Mouse (Mus musculus): ENCODE measurements around the gene Amigo2. TPM values are rescaled to one million over a fixed set of nuclear protein-coding genes. Genes with fewer than 3 reads are reported as not detected.

Amigo2 gene
- total and polyA plus RNA-seq, 3 experiments = not detected

DNA sequence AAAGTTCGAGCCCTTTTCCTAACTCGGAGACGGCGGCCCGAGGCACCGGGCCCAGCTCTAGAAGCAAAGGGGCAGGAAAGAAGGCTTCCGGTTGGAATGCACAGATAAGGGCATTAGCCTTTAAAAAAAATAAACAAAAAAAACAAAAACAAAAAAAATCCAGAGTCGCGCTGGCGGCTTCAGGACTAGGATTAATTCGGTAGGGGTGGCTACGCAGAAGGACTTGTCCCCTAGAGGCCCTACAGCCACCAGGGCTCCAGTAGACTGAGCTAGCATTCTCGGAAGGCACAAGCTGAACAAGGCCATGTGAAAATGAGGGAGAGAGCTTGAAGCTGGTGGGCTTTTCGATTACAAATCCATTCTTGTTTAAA is 689 bp upstream of the Amigo2 start:
- no peaks in the 10 kb centered on the region for H3K36me3 ChIP-seq (ENCODE audit: control insufficient read depth in 1 of 2, insufficient read depth in 2 of 2, low read length in 2 of 2)
- H3K27me3 ChIP-seq (ENCODE audit: control insufficient read depth in 1 of 2, insufficient read depth in 2 of 2, low read length in 2 of 2) = peaks cover 0 to 5% of the 10 kb centered on the region in 2 experiments; a peak in 1 of 4 replicates
- no peaks in the 10 kb centered on the region for H3K9me3 ChIP-seq (replicated peaks; ENCODE audit: insufficient read depth, low read length)
- no peak overlapping the region for H3K9ac ChIP-seq (ENCODE audit: control insufficient read depth, low read depth, low read length, poor library complexity, severe bottlenecking)
- H3K4me3 ChIP-seq (ENCODE audit: control insufficient read depth in 1 of 2, insufficient read depth in 1 of 2, low read depth in 2 of 2, low read length in 2 of 2) = no peak overlapping the region
- no peak overlapping the region for H3K27ac ChIP-seq (ENCODE audit: control insufficient read depth, low read depth, low read length)
- TF ChIP-seq RCOR1 (IDR thresholded peaks at IDR 0.05; ENCODE audit: low read depth, low read length) = no peak
- TF ChIP-seq MAFK (IDR thresholded peaks at IDR 0.05; ENCODE audit: borderline replicate concordance, low read depth, low read length) = no peak
- no peak for TF ChIP-seq HCFC1 (IDR thresholded peaks at IDR 0.05; ENCODE audit: low read depth, low read length)
- H3K79me2 ChIP-seq (ENCODE audit: control insufficient read depth, insufficient read depth, low read length, poor library complexity) = no peaks in the 10 kb centered on the region
- DNase-seq (ENCODE audit: low read depth, low spot score) = no peak
- H3K4me1 ChIP-seq (ENCODE audit: control insufficient read depth in 1 of 2, insufficient read depth in 2 of 2, low read length in 2 of 2) = no peaks in the 10 kb centered on the region

DNA sequence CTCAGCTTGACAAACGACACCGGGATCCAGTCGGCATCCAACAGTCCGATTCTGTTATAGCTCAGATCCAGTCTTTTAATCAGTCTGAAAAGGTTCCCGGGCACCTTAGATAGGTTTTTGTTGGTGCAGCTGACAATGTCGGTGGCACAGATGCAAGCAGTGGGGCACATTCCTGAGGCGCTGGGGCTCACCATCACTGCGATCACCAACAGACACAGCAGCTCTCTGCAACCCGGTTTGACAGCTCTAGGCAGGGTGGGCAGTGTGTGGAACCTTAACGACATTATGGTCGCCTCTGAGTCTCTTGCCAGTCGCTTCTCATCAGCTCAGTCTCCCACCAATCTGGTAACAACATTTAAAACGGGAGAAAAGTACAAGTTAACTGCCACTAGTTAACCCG is 831 bp downstream of the Amigo2 start:
- Histone ChIP-seq H3K27me3 (ENCODE audit: control insufficient read depth in 1 of 2, insufficient read depth in 2 of 2, low read length in 2 of 2) (no peaks in the 10 kb centered on the region; a peak in 1 of 4 replicates), H3K36me3 (ENCODE audit: control insufficient read depth in 1 of 2, insufficient read depth in 2 of 2, low read length in 2 of 2) (no peaks in the 10 kb centered on the region), H3K9me3 (replicated peaks; ENCODE audit: insufficient read depth, low read length) (no peaks in the 10 kb centered on the region), H3K4me3 (ENCODE audit: control insufficient read depth in 1 of 2, insufficient read depth in 1 of 2, low read depth in 2 of 2, low read length in 2 of 2) (no peak overlapping the region), H3K4me1 (ENCODE audit: control insufficient read depth in 1 of 2, insufficient read depth in 2 of 2, low read length in 2 of 2) (no peaks in the 10 kb centered on the region), H3K27ac (ENCODE audit: control insufficient read depth, low read depth, low read length) (no peak overlapping the region), H3K9ac (ENCODE audit: control insufficient read depth, low read depth, low read length, poor library complexity, severe bottlenecking) (no peak overlapping the region), H3K79me2 (ENCODE audit: control insufficient read depth, insufficient read depth, low read length, poor library complexity) (no peaks in the 10 kb centered on the region)
- no peak for DNase-seq (ENCODE audit: low read depth, low spot score)
- TF ChIP-seq MYB (IDR thresholded peaks at IDR 0.05; ENCODE audit: low read depth, low read length) (no peak), ZC3H11A (IDR thresholded peaks at IDR 0.05; ENCODE audit: low read depth, low read length) (no peak)

DNA sequence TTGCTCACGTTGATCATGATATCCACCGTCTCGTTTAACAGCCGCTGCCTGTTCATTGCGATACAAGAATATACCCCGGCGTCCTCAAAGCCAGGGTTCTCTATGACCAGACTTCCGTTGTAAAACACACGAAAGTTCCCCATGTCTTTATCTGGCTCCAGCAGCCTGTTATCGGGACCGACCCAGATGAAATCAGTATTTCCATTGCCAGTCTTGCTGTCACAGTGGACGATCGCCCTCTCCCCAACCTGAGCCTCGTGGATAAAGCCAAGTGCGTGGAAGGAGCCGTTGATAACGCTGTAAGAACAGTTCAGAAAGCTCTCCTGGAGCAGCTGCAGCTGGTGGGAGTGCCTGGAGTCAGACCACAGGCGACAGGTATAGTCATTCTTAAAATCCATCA is 1.7 kb downstream of the Amigo2 start:
- DNase-seq (ENCODE audit: low read depth, low spot score) = no peak
- no peak overlapping the region for H3K9ac ChIP-seq (ENCODE audit: control insufficient read depth, low read depth, low read length, poor library complexity, severe bottlenecking)
- no peaks in the 10 kb centered on the region for H3K9me3 ChIP-seq (replicated peaks; ENCODE audit: insufficient read depth, low read length)
- no peak for TF ChIP-seq SMC3 (IDR thresholded peaks at IDR 0.05; ENCODE audit: low read depth, low read length)
- H3K27me3 ChIP-seq (ENCODE audit: control insufficient read depth in 1 of 2, insufficient read depth in 2 of 2, low read length in 2 of 2) = peaks cover 0 to 2% of the 10 kb centered on the region in 2 experiments; a peak in 2 of 4 replicates
- H3K79me2 ChIP-seq (ENCODE audit: control insufficient read depth, insufficient read depth, low read length, poor library complexity) = no peaks in the 10 kb centered on the region
- H3K4me3 ChIP-seq (ENCODE audit: control insufficient read depth in 1 of 2, insufficient read depth in 1 of 2, low read depth in 2 of 2, low read length in 2 of 2) = no peak overlapping the region
- no peak overlapping the region for H3K27ac ChIP-seq (ENCODE audit: control insufficient read depth, low read depth, low read length)
- no peaks in the 10 kb centered on the region for H3K4me1 ChIP-seq (ENCODE audit: control insufficient read depth in 1 of 2, insufficient read depth in 2 of 2, low read length in 2 of 2)
- H3K36me3 ChIP-seq (ENCODE audit: control insufficient read depth in 1 of 2, insufficient read depth in 2 of 2, low read length in 2 of 2) = no peaks in the 10 kb centered on the region

DNA sequence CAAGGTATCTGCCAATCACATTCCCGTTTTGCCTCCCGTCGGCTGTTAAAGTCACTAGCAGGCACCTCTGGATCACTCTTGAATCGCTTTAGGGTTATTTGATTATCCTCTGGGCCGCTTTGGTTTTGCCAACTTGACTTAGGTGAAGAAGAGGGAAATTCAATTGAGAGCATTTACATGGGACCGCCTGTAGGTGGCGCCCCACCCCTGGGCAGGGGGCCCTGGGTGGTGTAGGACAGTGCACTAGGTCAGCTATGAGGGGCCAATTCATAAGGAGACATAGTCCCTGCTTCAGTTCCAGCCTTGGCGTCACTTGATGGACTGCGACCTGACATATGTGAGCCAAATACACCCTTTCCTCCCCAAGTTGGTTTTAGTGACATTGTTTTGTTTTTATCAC is 10.1 kb downstream of the Amigo2 start:
- Histone ChIP-seq H3K4me3 (ENCODE audit: control insufficient read depth in 1 of 2, insufficient read depth in 1 of 2, low read depth in 2 of 2, low read length in 2 of 2) (no peak overlapping the region), H3K4me1 (ENCODE audit: control insufficient read depth in 1 of 2, insufficient read depth in 2 of 2, low read length in 2 of 2) (no peaks in the 10 kb centered on the region), H3K9ac (ENCODE audit: control insufficient read depth, low read depth, low read length, poor library complexity, severe bottlenecking) (no peak overlapping the region), H3K9me3 (replicated peaks; ENCODE audit: insufficient read depth, low read length) (no peaks in the 10 kb centered on the region), H3K36me3 (ENCODE audit: control insufficient read depth in 1 of 2, insufficient read depth in 2 of 2, low read length in 2 of 2) (no peaks in the 10 kb centered on the region), H3K27me3 (ENCODE audit: control insufficient read depth in 1 of 2, insufficient read depth in 2 of 2, low read length in 2 of 2) (peaks cover 2 to 4% of the 10 kb centered on the region in 2 experiments; a peak in 3 of 4 replicates), H3K79me2 (ENCODE audit: control insufficient read depth, insufficient read depth, low read length, poor library complexity) (no peaks in the 10 kb centered on the region), H3K27ac (ENCODE audit: control insufficient read depth, low read depth, low read length) (no peak overlapping the region)
- peak; percentile 66 for DNase-seq (ENCODE audit: low read depth, low spot score)
- no peak for TF ChIP-seq ZKSCAN1 (IDR thresholded peaks at IDR 0.05; ENCODE audit: low read depth, low read length)
- TF ChIP-seq SMC3 (IDR thresholded peaks at IDR 0.05; ENCODE audit: low read depth, low read length) = peak; percentile 91
- TF ChIP-seq CHD1 (IDR thresholded peaks at IDR 0.05; ENCODE audit: low read depth, low read length) = no peak
- no peak for TF ChIP-seq MYC (IDR thresholded peaks at IDR 0.05; ENCODE audit: low read depth, low read length)
- peak; percentile 97 to 99 (median 99) for TF ChIP-seq CTCF (IDR thresholded peaks at IDR 0.05 in 2 of 3, conservative IDR thresholded peaks at IDR 0.05 in 1 of 3; ENCODE audit: control insufficient read depth in 1 of 3, insufficient read depth in 1 of 3, low read depth in 2 of 3, low read length in 3 of 3, poor library complexity in 1 of 3, severe bottlenecking in 1 of 3)
- TF ChIP-seq ZC3H11A (IDR thresholded peaks at IDR 0.05; ENCODE audit: low read depth, low read length) = peak; percentile 93
- TF ChIP-seq E2F4 (IDR thresholded peaks at IDR 0.05; ENCODE audit: borderline replicate concordance, low read depth, low read length) = no peak
- TF ChIP-seq MAZ (IDR thresholded peaks at IDR 0.05; ENCODE audit: low read depth, low read length) = peak; percentile 72; the same call in 1 of the 2 replicates
- TF ChIP-seq BHLHE40 (IDR thresholded peaks at IDR 0.05; ENCODE audit: borderline replicate concordance, low read depth, low read length) = peak; percentile 33; the same call in 1 of the 2 replicates
- peak; percentile 98 for TF ChIP-seq RAD21 (IDR thresholded peaks at IDR 0.05; ENCODE audit: low read depth, low read length)

Data from MEL (cell line).